Mouse (Mus musculus): ENCODE results near the gene Tuba3a. TPM values are rescaled to one million over a fixed set of nuclear protein-coding genes. Genes with fewer than 3 reads are reported as not detected.
"Not testable (repeated sequence)": the region's sequence is repeated elsewhere in the genome, so short reads cannot be mapped to it uniquely, and the experiment has no call there.

The Tuba3a gene
- total and polyA plus RNA-seq, 2 experiments: not detected

- peak overlapping the region; percentile 82 for H3K27ac ChIP-seq (replicated peaks; ENCODE audit: insufficient read depth, low read depth, low read length)
Measured at GRCm38 (mm10) chr6:125271455-125272227, 14.2 kb downstream of the Tuba3a start.

GRCm38 (mm10) chr6:125268799-125269198 lies 17.0 kb downstream of the Tuba3a start:
- H3K9ac ChIP-seq (ENCODE audit: low read depth, low read length): no peak overlapping the region
- no peaks in the 10 kb centered on the region for H3K36me3 ChIP-seq (ENCODE audit: control insufficient read depth, insufficient read depth, low read length)
- no peak overlapping the region for H3K27ac ChIP-seq (replicated peaks; ENCODE audit: insufficient read depth, low read depth, low read length)
- peaks cover 2% of the 10 kb centered on the region; the same call in 1 of the 2 replicates for H3K4me1 ChIP-seq (ENCODE audit: control insufficient read depth, insufficient read depth, low read length)
- peak; percentile 51 for DNase-seq (ENCODE audit: extremely low read depth, low read depth, low spot score)
- no peaks in the 10 kb centered on the region for H3K79me2 ChIP-seq (ENCODE audit: control insufficient read depth, insufficient read depth, low read length)
- H3K27me3 ChIP-seq (ENCODE audit: control insufficient read depth, insufficient read depth, low read length): no peaks in the 10 kb centered on the region
- WGBS: 38% methylated on average over 6 of the region's 6 CpGs
- TF ChIP-seq POLR2A (IDR thresholded peaks at IDR 0.05; ENCODE audit: extremely low read depth, insufficient read depth, low read length) (no peak), CTCF (IDR thresholded peaks at IDR 0.05; ENCODE audit: low read depth, low read length) (no peak)
- no peak overlapping the region for H3K4me3 ChIP-seq (ENCODE audit: insufficient read depth, low read depth, low read length)

More at GRCm38 (mm10) chr6:125271455-125272227, 14.2 kb downstream of the Tuba3a start:
- H3K4me3 ChIP-seq (ENCODE audit: insufficient read depth, low read depth, low read length): peak overlapping the region; percentile 29; the same call in 1 of the 2 replicates
- peaks cover 2% of the 10 kb centered on the region; the same call in 1 of the 2 replicates for H3K4me1 ChIP-seq (ENCODE audit: control insufficient read depth, insufficient read depth, low read length)
- H3K9ac ChIP-seq (ENCODE audit: low read depth, low read length): peak overlapping the region; percentile 64
- WGBS: 10% methylated on average over 17 of the region's 17 CpGs
- no peaks in the 10 kb centered on the region for H3K36me3 ChIP-seq (ENCODE audit: control insufficient read depth, insufficient read depth, low read length)
- TF ChIP-seq POLR2A (IDR thresholded peaks at IDR 0.05; ENCODE audit: extremely low read depth, insufficient read depth, low read length): 0 out of 2 replicates have a peak, but pooled peaks have one; percentile 39
- peak; percentile 94 for TF ChIP-seq CTCF (IDR thresholded peaks at IDR 0.05; ENCODE audit: low read depth, low read length)
- H3K27me3 ChIP-seq (ENCODE audit: control insufficient read depth, insufficient read depth, low read length): no peaks in the 10 kb centered on the region
- no peaks in the 10 kb centered on the region for H3K79me2 ChIP-seq (ENCODE audit: control insufficient read depth, insufficient read depth, low read length)
- peak; percentile 99 for DNase-seq (ENCODE audit: extremely low read depth, low read depth, low spot score)

GRCm38 (mm10) chr6:125267469-125267868 lies 18.4 kb downstream of the Tuba3a start:
- Histone ChIP-seq H3K79me2 (ENCODE audit: control insufficient read depth, insufficient read depth, low read length) (no peaks in the 10 kb centered on the region), H3K36me3 (ENCODE audit: control insufficient read depth, insufficient read depth, low read length) (no peaks in the 10 kb centered on the region), H3K4me1 (ENCODE audit: control insufficient read depth, insufficient read depth, low read length) (peaks cover 2% of the 10 kb centered on the region; the same call in 1 of the 2 replicates), H3K27me3 (ENCODE audit: control insufficient read depth, insufficient read depth, low read length) (no peaks in the 10 kb centered on the region), H3K4me3 (ENCODE audit: insufficient read depth, low read depth, low read length) (no peak overlapping the region), H3K9ac (ENCODE audit: low read depth, low read length) (no peak overlapping the region), H3K27ac (replicated peaks; ENCODE audit: insufficient read depth, low read depth, low read length) (no peak overlapping the region)
- no peak for TF ChIP-seq POLR2A (IDR thresholded peaks at IDR 0.05; ENCODE audit: extremely low read depth, insufficient read depth, low read length)
- 75% methylated on average over 3 of the region's 3 CpGs for WGBS
- no peak for DNase-seq (ENCODE audit: extremely low read depth, low read depth, low spot score)

- DNase-seq (ENCODE audit: extremely low read depth, low read depth, low spot score); H3K27ac ChIP-seq (replicated peaks; ENCODE audit: insufficient read depth, low read depth, low read length); H3K36me3 ChIP-seq (ENCODE audit: control insufficient read depth, insufficient read depth, low read length); H3K4me1 ChIP-seq (ENCODE audit: control insufficient read depth, insufficient read depth, low read length); H3K79me2 ChIP-seq (ENCODE audit: control insufficient read depth, insufficient read depth, low read length); H3K9ac ChIP-seq (ENCODE audit: low read depth, low read length); H3K4me3 ChIP-seq (ENCODE audit: insufficient read depth, low read depth, low read length); H3K27me3 ChIP-seq (ENCODE audit: control insufficient read depth, insufficient read depth, low read length): not testable (repeated sequence)
- 80% methylated on average over 6 of the region's 6 CpGs for WGBS
Measured at GRCm38 (mm10) chr6:125266600-125266999, 19.2 kb downstream of the Tuba3a start.

GRCm38 (mm10) chr6:125266091-125266490 lies 19.8 kb downstream of the Tuba3a start:
- no peak overlapping the region for H3K4me3 ChIP-seq (ENCODE audit: insufficient read depth, low read depth, low read length)
- no peak for DNase-seq (ENCODE audit: extremely low read depth, low read depth, low spot score)
- H3K27me3 ChIP-seq (ENCODE audit: control insufficient read depth, insufficient read depth, low read length): no peaks in the 10 kb centered on the region
- H3K27ac ChIP-seq (replicated peaks; ENCODE audit: insufficient read depth, low read depth, low read length): no peak overlapping the region
- H3K79me2 ChIP-seq (ENCODE audit: control insufficient read depth, insufficient read depth, low read length): no peaks in the 10 kb centered on the region
- TF ChIP-seq CTCF (IDR thresholded peaks at IDR 0.05; ENCODE audit: low read depth, low read length): no peak
- TF ChIP-seq POLR2A (IDR thresholded peaks at IDR 0.05; ENCODE audit: extremely low read depth, insufficient read depth, low read length): no peak
- no peaks in the 10 kb centered on the region for H3K36me3 ChIP-seq (ENCODE audit: control insufficient read depth, insufficient read depth, low read length)
- WGBS: 85% methylated on average over 13 of the region's 13 CpGs
- H3K9ac ChIP-seq (ENCODE audit: low read depth, low read length): no peak overlapping the region
- H3K4me1 ChIP-seq (ENCODE audit: control insufficient read depth, insufficient read depth, low read length): peaks cover 2% of the 10 kb centered on the region; the same call in 1 of the 2 replicates

GRCm38 (mm10) chr6:125265239-125265638 lies 20.6 kb downstream of the Tuba3a start:
- Histone ChIP-seq H3K27me3 (ENCODE audit: control insufficient read depth, insufficient read depth, low read length) (no peaks in the 10 kb centered on the region), H3K4me3 (ENCODE audit: insufficient read depth, low read depth, low read length) (no peak overlapping the region), H3K79me2 (ENCODE audit: control insufficient read depth, insufficient read depth, low read length) (no peaks in the 10 kb centered on the region), H3K27ac (replicated peaks; ENCODE audit: insufficient read depth, low read depth, low read length) (no peak overlapping the region), H3K4me1 (ENCODE audit: control insufficient read depth, insufficient read depth, low read length) (peaks cover 2% of the 10 kb centered on the region; the same call in 1 of the 2 replicates), H3K9ac (ENCODE audit: low read depth, low read length) (no peak overlapping the region), H3K36me3 (ENCODE audit: control insufficient read depth, insufficient read depth, low read length) (no peaks in the 10 kb centered on the region)
- no peak for TF ChIP-seq POLR2A (IDR thresholded peaks at IDR 0.05; ENCODE audit: extremely low read depth, insufficient read depth, low read length)
- no peak for TF ChIP-seq CTCF (IDR thresholded peaks at IDR 0.05; ENCODE audit: low read depth, low read length)
- DNase-seq (ENCODE audit: extremely low read depth, low read depth, low spot score): no peak
- WGBS: 34% methylated on average over 10 of the region's 10 CpGs
